Mouse (Mus musculus): ENCODE results near the gene Soat2.
A peak's percentile ranks its signal among the peaks of the same experiment; 100 is the strongest.

GRCm38 (mm10) chr15:102163900-102164693 lies 13.8 kb downstream of the Soat2 start:
- TF ChIP-seq CTCF (IDR thresholded peaks at IDR 0.05; ENCODE audit: low read depth) (peak; percentile 40), EP300 (optimal IDR thresholded peaks at IDR 0.05) (no peak)

All from stomach, postnatal 0 days (tissue).